Mouse (Mus musculus) ZHBTc4 (cell line): ENCODE measurements around the gene Adm2.

Experiments used
- DNase-seq: peaks from one replicate; pipeline ENCODE4 v3.0.0-alpha.2; 2011; ENCODE audit warnings: low read depth, low spot score

Gene Adm2

GRCm38 (mm10) chr15:89355241-89356187, 33.0 kb downstream of the Adm2 start, which contains the start of the genes Lmf2 and Ncaph2:
Lmf2 (minus strand) TSS chr15:89355659.
Ncaph2 (plus strand) TSS chr15:89355719.
- DNase-seq: peak; percentile 98

- DNase-seq: peak; percentile 99
These were observed 33.9 kb downstream of the Adm2 start for GRCm38 (mm10) chr15:89356372-89356771.

GRCm38 (mm10) chr15:89358784-89359183, 36.3 kb downstream of the Adm2 start:
- no peak for DNase-seq

GRCm38 (mm10) chr15:89363051-89363450, 40.5 kb downstream of the Adm2 start:
- no peak for DNase-seq

- DNase-seq: no peak
These were observed 42.6 kb downstream of the Adm2 start for GRCm38 (mm10) chr15:89365141-89365551.

- no peak for DNase-seq
These were observed 49.5 kb downstream of the Adm2 start for GRCm38 (mm10) chr15:89372068-89372467.

- DNase-seq: no peak
These were observed 50.0 kb downstream of the Adm2 start for GRCm38 (mm10) chr15:89372536-89372935.

- DNase-seq: peak; percentile 95
These were observed 50.7 kb downstream of the Adm2 start for GRCm38 (mm10) chr15:89373027-89373761.

- peak; percentile 96 for DNase-seq
These were observed 51.3 kb downstream of the Adm2 start, which contains the start of gene Sco2 for GRCm38 (mm10) chr15:89373762-89374248. Sco2 (minus strand) TSS chr15:89373846.
